Mouse (Mus musculus) retina, postnatal 1 day (tissue): ENCODE data around the gene Vps4a.
"Not testable (repeated sequence)": the region's sequence is repeated elsewhere in the genome, so short reads cannot be mapped to it uniquely, and the experiment has no call there.

Experiments
- DNase-seq: peaks from one replicate; pipeline ENCODE4 v3.0.0-alpha.2; 2012

Gene Vps4a

GRCm38 (mm10) chr8:107030650-107031576 is at the start of gene Vps4a:
TSS of gene Vps4a (plus strand) at chr8:107031222.
- DNase-seq: peak; percentile 95

- DNase-seq: peak; percentile 60
Observed at GRCm38 (mm10) chr8:106985404-106985821, 45.6 kb upstream of the Vps4a start.

GRCm38 (mm10) chr8:106985951-106986350 is 45.1 kb upstream of the Vps4a start:
- no peak for DNase-seq

GRCm38 (mm10) chr8:106987557-106987956 is 43.5 kb upstream of the Vps4a start:
- DNase-seq: no peak

GRCm38 (mm10) chr8:106991393-106991792 is 39.6 kb upstream of the Vps4a start:
- DNase-seq: no peak

- DNase-seq: not testable (repeated sequence)
Observed at GRCm38 (mm10) chr8:106996339-106996738, 34.7 kb upstream of the Vps4a start.

- DNase-seq: no peak
Observed at GRCm38 (mm10) chr8:106997416-106997815, 33.6 kb upstream of the Vps4a start.

GRCm38 (mm10) chr8:106999068-106999467 is 32.0 kb upstream of the Vps4a start:
- DNase-seq: no peak

- DNase-seq: peak; percentile 89
Observed at GRCm38 (mm10) chr8:107002532-107002931, 28.5 kb upstream of the Vps4a start.

- no peak for DNase-seq
Observed at GRCm38 (mm10) chr8:107007795-107008194, 23.2 kb upstream of the Vps4a start.

GRCm38 (mm10) chr8:107012666-107013065 is 18.4 kb upstream of the Vps4a start:
- DNase-seq: no peak

GRCm38 (mm10) chr8:107014915-107015314 is 16.1 kb upstream of the Vps4a start:
- no peak for DNase-seq

GRCm38 (mm10) chr8:107023479-107023878 is 7.5 kb upstream of the Vps4a start:
- DNase-seq: no peak

- DNase-seq: no peak
Observed at GRCm38 (mm10) chr8:107029310-107029709, 1.7 kb upstream of the Vps4a start.

- no peak for DNase-seq
Observed at GRCm38 (mm10) chr8:107030058-107030457, 964 bp upstream of the Vps4a start.

GRCm38 (mm10) chr8:107031577-107032090 is 612 bp downstream of the Vps4a start:
- peak; percentile 38 for DNase-seq

GRCm38 (mm10) chr8:107033609-107034008 is 2.6 kb downstream of the Vps4a start:
- DNase-seq: not testable (repeated sequence)

- DNase-seq: no peak
Observed at GRCm38 (mm10) chr8:107035641-107036040, 4.6 kb downstream of the Vps4a start.

- no peak for DNase-seq
Observed at GRCm38 (mm10) chr8:107036626-107037025, 5.6 kb downstream of the Vps4a start.

GRCm38 (mm10) chr8:107040632-107041031 is 9.6 kb downstream of the Vps4a start:
- DNase-seq: no peak

- no peak for DNase-seq
Observed at GRCm38 (mm10) chr8:107045478-107045877, 14.5 kb downstream of the Vps4a start.

GRCm38 (mm10) chr8:107046976-107047375 is 16.0 kb downstream of the Vps4a start:
- DNase-seq: no peak

GRCm38 (mm10) chr8:107048061-107048941 is 17.3 kb downstream of the Vps4a start, which contains the start of gene Pdf:
TSS of gene Pdf (minus strand) at chr8:107048614.
- peak; percentile 87 for DNase-seq
